24 mouse cellular contexts compared by ENCODE assay signal in the genomic region with DNA sequence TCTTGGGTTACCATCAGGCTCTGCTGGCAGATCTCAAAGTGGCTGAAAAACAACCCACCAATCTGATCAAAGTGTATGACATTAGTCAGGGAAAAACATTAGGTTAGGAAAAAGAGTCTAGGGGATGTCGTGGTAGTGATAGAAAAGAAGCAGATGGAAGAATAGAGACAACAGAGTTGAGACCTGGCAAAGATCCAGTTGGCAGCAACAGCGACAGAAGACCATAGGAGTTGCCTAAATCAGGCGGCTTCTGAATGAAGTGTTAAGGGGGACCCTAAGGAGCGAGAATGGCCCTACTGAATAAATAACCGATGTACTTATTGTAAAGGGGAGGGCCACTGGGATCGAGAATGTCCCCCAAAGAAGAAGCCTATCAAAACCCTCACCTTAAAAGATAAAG.
"Had no signal": no experiment of that assay in that cellular context is flagged by ENCODE, and none has a peak within 500 bp of the region (broad histone marks: within the 10 kb centered on the region; RNA-seq: fewer than 3 reads in every experiment).

No protein-coding gene starts in this region.

- ATAC-seq: intestine, embryonic 15.5 days; liver, embryonic 12.5 days; midbrain, embryonic 15.5 days had no signal

- H3K4me1 ChIP-seq: intestine, embryonic 15.5 days; kidney, embryonic 15.5 days; limb, embryonic 10.5 days; limb, embryonic 13.5 days; liver, embryonic 12.5 days; liver, embryonic 15.5 days; midbrain, embryonic 15.5 days; neural tube, embryonic 13.5 days had no signal

- H3K27me3 ChIP-seq: intestine, embryonic 15.5 days; kidney, embryonic 15.5 days; limb, embryonic 13.5 days; liver, embryonic 12.5 days; liver, embryonic 15.5 days; midbrain, embryonic 15.5 days; neural tube, embryonic 13.5 days had no signal

- H3K9ac ChIP-seq: intestine, embryonic 15.5 days; kidney, embryonic 15.5 days; limb, embryonic 13.5 days; liver, embryonic 12.5 days; liver, embryonic 15.5 days; midbrain, embryonic 15.5 days; neural tube, embryonic 13.5 days had no signal

- H3K4me3 ChIP-seq: intestine, embryonic 15.5 days; kidney, embryonic 15.5 days; left cerebral cortex, adult 2 months; limb, embryonic 10.5 days; limb, embryonic 13.5 days; liver, embryonic 12.5 days; liver, embryonic 15.5 days; midbrain, embryonic 15.5 days; myocyte; neural tube, embryonic 13.5 days had no signal

- H3K9me3 ChIP-seq: intestine, embryonic 15.5 days; kidney, embryonic 15.5 days; limb, embryonic 10.5 days; limb, embryonic 13.5 days; liver, embryonic 15.5 days; midbrain, embryonic 15.5 days; neural tube, embryonic 13.5 days had no signal

- H3K4me2 ChIP-seq: intestine, embryonic 15.5 days; kidney, embryonic 15.5 days; limb, embryonic 13.5 days; liver, embryonic 12.5 days; liver, embryonic 15.5 days; midbrain, embryonic 11.5 days; midbrain, embryonic 15.5 days; neural tube, embryonic 13.5 days had no signal

- DNase-seq: kidney, adult 11 months; kidney, adult 8-10 months; kidney, postnatal 10 days; kidney, postnatal 36 days; layer of hippocampus, postnatal 36 days; liver; lung, adult 2 months; lung, postnatal 10 days; lung, postnatal 4 days; retina, postnatal 1 day; right cerebral cortex, postnatal 25 days; spleen, adult 18-20 months; thymus, postnatal 25 days had no signal

- H3K36me3 ChIP-seq: intestine, embryonic 15.5 days; kidney, embryonic 15.5 days; limb, embryonic 10.5 days; limb, embryonic 13.5 days; liver, embryonic 12.5 days; liver, embryonic 15.5 days; midbrain, embryonic 15.5 days; neural tube, embryonic 13.5 days had no signal

- H3K27ac ChIP-seq: intestine, embryonic 15.5 days; kidney, embryonic 15.5 days; left cerebral cortex, adult 2 months; limb, embryonic 10.5 days; limb, embryonic 13.5 days; liver, embryonic 12.5 days; liver, embryonic 15.5 days; midbrain, embryonic 15.5 days; neural tube, embryonic 13.5 days had no signal
